Mouse (Mus musculus) monocyte, adult 2 months (primary cell): ENCODE measurements around the gene A4galt.

ENCODE experiments used
- DNase-seq, 2 experiments: peaks; one replicate each; pipeline ENCODE4 v3.0.0; 2022; ENCODE audit warnings: low spot score in 2 of 2, low read depth in 1 of 2

The A4galt gene

DNA sequence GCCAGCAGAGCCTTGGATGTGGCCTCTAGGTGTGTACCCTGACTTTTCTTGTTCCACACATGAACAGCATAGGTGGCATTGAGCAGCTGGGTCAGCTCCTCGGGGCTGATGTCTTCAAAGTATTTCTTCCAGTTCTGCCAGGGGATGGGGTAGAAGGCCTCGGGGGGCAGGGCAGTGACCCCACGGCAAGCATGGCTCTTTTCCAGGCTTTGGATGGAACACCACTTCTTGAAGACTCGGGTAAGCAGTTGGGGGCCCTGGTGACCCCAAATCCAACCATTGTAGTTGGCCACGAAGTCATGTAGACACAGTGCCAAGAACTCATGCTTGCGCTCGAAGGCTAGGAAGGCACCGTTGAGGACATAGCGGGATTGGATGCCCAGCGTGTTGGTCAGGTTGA, 24.0 kb downstream of the A4galt start:
- no peak for DNase-seq

DNA sequence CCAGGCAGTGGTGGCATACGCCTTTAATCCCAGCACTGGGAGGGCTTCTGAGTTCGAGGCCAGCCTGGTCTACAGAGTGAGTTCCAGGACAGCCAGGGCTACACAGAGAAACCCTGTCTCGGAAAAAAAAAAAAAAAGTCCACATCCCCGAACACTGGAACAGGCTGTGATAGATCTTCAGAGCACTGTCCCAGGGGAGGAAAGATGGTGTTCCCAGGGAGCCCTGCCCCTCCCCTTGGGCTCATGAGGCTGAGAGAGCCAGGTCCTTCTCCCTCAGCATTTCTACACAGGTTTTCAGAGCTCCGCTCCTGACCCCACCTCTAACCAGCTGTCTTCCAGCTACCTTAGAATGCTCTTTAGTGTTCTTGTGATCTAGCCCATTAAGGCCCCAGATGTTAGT, 24.7 kb downstream of the A4galt start:
- DNase-seq: no peak

GRCm38 (mm10) chr15:83226066-83226834, 25.3 kb downstream of the A4galt start:
- no peak for DNase-seq

- DNase-seq: no peak
These were observed 27.3 kb downstream of the A4galt start for GRCm38 (mm10) chr15:83224136-83224766.

GRCm38 (mm10) chr15:83223208-83223962, 28.2 kb downstream of the A4galt start:
- DNase-seq: no peak

DNA sequence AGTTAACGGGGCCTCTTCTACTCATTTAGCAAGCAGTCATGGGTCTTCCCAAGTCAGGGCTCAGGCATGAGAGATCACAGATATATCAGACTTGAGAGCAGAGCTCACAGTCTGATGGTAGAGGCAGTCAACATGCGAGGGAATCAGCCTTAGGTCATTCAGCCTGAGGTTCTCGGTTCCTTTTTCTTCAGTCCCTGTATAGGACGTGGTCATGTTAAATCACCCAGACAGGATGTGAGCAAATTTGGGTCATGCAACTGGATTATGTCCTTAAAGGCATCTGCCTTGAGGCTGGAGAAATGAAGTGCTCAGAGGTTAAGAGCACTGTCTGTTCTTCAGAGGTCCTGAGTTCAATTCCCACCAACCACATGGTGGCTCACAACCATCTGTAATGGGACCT, 29.9 kb downstream of the A4galt start:
- DNase-seq: no peak

DNA sequence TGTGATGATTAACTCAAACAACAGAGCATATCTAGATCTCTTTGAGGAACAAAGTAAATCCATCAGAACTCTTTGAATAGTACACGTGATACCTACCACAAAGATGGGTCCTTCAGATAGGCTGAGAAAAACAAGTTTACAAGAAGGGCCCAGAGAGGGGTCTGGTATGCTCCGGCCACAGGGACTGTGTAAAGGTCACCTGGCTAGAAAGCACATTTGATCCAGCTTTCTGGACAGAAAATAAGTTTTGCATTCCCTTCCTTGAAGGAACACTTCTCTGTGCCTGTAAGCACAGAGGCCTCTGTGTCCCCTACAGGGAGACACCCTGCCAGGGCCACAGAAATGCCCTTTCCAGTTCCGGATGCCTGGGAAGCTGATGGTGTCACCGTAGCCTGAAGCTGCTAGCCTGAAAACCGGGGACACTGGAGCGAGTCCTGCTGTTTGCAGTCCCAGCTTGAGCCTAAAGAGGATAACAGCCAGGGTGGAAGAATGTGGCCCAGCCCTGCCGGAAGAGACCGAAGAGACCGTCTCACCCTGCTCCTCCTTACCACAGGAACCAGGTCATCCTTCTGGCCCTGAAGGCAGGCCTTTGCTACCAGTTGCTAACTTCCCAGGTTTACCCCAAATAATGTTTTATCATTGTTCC, 31.1 kb downstream of the A4galt start:
- DNase-seq: no peak

DNA sequence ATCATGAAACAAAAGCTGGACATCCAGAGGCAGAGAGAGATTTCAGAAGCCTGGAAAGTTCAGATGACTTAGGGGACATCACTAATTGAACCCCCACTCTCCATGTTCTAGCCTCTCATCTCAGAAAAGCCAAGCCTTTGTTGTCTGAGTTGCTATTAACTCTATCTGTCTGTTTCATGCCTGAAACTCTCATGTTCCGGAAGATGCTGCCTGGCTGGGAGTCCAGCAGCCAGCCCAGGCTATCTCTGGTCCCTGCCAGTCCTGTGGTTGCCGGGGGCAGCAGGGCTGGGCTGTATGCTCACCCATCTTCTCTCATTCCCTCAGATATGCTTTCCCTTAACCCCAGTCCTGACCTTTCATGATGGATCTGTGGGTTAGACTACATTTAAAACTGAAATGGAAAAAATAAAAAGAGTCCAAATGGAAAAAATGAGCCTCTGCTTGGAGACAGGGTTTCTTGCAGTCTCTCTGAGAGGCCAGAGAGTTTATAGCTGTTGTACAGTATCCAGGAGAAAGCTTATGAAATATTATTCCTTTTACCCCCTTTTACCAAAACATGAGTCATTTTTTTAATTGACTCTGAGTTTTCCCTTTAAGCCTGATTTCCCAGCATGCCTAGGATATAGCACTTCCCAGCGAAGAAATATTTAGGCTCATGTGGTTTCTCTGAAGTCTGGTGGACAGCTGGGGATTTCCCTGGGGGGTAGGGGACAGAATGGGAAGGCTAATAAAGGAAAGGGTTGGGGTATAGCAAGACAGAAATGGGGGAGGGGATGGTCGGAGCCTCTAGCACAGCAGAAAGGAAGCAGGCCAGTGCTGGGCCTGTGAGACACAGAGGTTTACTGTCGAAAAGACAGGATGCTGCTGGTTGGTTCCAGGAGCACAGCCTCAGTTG, 36.0 kb downstream of the A4galt start:
- DNase-seq: no peak

- peak in 1 of 2 experiments; percentile 13 for DNase-seq
These were observed 41.3 kb downstream of the A4galt start for GRCm38 (mm10) chr15:83210229-83210628.

- no peak for DNase-seq
These were observed 41.9 kb downstream of the A4galt start for GRCm38 (mm10) chr15:83209719-83210118.

- DNase-seq: no peak
These were observed 42.4 kb downstream of the A4galt start for GRCm38 (mm10) chr15:83209092-83209695.

DNA sequence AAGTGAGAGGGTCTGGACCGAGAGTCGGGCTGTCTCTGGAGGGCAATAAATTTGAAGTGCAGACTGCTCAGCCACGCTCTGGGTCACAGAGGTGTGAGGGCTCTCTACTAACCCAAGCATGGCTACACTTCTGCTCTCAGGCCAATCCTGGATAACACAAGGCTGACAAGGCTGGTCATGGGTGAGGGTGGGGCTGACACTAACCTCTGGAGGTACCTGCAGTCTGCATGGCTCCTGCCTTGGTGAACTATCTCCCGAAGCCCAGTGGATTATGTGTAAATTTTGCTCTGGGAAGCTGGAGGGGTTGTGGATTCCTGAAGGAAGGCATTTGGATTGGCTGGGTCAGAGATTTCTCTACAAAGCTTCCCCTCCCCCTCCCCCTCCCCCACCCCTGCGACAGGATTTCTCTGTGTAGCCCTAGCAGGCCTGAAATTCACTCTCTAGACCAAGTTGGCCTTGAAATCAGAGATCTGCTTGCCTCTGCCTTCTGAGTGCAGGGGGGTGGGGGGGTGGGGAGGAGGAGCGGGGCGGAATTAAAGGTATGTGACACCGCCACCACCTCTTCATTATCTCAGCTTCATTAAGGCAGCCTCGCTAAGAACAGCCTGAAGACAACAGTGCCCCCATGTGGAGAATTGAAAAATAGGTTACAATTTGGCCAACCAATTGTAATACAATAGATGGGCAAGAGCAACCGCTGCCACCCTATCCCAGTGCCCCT, 46.7 kb downstream of the A4galt start:
- peak in 1 of 2 experiments; percentile 38 for DNase-seq

- no peak for DNase-seq
These were observed 49.2 kb downstream of the A4galt start for GRCm38 (mm10) chr15:83202412-83202811.

DNA sequence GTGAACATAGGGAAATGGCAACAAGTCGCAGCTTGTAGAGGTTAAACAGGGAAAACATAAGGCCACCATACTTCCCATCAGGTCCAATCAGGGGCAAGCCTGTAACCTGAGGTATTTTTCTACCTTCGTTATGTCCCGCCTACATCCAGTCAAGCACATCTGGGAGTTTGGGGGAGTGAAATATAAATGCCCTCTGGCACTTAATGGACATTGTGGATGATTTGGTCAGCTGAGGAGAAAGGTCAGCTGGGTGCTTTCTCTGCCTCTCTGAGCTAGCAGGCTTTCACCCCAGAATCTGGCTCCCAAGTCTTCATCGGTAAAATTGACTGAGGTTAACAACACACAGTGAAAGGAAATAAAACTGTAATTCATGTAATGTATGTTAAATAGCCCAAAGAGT, 58.2 kb downstream of the A4galt start:
- DNase-seq: no peak

GRCm38 (mm10) chr15:83182351-83182750, 69.2 kb downstream of the A4galt start:
- no peak for DNase-seq

- no peak for DNase-seq
These were observed 69.7 kb downstream of the A4galt start for GRCm38 (mm10) chr15:83181800-83182330.

- DNase-seq: no peak
These were observed 71.6 kb downstream of the A4galt start for GRCm38 (mm10) chr15:83180004-83180403.
